Mouse (Mus musculus): Measurements from ENCODE around the gene Msx2. TPM values are rescaled to one million over a fixed set of nuclear protein-coding genes. Genes with fewer than 3 reads are reported as not detected.

Gene Msx2
- polyA plus RNA-seq, 1 experiment from 2014 or later: not detected

DNA sequence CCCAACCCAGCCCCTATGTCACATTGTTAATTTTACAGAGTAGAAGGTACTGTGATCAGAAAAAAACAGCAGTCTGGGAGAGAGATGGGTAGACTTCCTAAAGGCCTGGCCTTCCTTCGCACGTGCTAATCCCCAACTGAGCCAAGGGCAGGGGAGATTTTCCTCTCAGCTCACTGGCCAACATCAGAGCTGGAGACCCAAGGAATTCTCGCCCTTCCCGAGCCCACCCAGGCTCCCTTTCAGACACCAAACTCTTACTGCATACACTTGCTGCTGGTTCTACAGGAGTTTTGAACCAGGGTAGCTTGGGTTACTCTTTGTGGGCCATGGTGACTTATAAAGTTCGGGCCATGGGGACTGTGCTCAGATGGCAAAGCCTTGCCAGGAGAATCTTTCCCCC is 3.1 kb downstream of the Msx2 start:
- no peak overlapping the region for H3K9ac ChIP-seq (replicated peaks)
- H3K9me3 ChIP-seq (ENCODE audit: low read length): no peaks in the 10 kb centered on the region
- TF ChIP-seq EP300 (IDR thresholded peaks at IDR 0.05; ENCODE audit: low read depth): no peak
- TF ChIP-seq CTCF (IDR thresholded peaks at IDR 0.05; ENCODE audit: low read depth): no peak
- DNase-seq: no peak
- no peaks in the 10 kb centered on the region for H3K36me3 ChIP-seq (replicated peaks; ENCODE audit: insufficient read depth, low read length)
- H3K4me2 ChIP-seq (ENCODE audit: low read depth, low read length): no peak overlapping the region
- ATAC-seq: no peak
- no peak overlapping the region for H3K27ac ChIP-seq (ENCODE audit: low read depth)
- H3K27me3 ChIP-seq (ENCODE audit: insufficient read depth, low read length): peaks cover 92% of the 10 kb centered on the region
- no peak overlapping the region for H3K4me3 ChIP-seq (ENCODE audit: low read depth, low read length)
- 43% methylated on average over 5 of the region's 5 CpGs for WGBS (ENCODE audit: insufficient replicate concordance)
- no peaks in the 10 kb centered on the region for H3K4me1 ChIP-seq (ENCODE audit: insufficient read depth)

GRCm38 (mm10) chr13:53468171-53468570 is 4.7 kb downstream of the Msx2 start:
- H3K4me2 ChIP-seq (ENCODE audit: low read depth, low read length): no peak overlapping the region
- peaks cover 89% of the 10 kb centered on the region for H3K27me3 ChIP-seq (ENCODE audit: insufficient read depth, low read length)
- H3K9ac ChIP-seq (replicated peaks): no peak overlapping the region
- no peaks in the 10 kb centered on the region for H3K4me1 ChIP-seq (ENCODE audit: insufficient read depth)
- TF ChIP-seq CTCF (IDR thresholded peaks at IDR 0.05; ENCODE audit: low read depth) (no peak), EP300 (IDR thresholded peaks at IDR 0.05; ENCODE audit: low read depth) (no peak)
- H3K36me3 ChIP-seq (replicated peaks; ENCODE audit: insufficient read depth, low read length): no peaks in the 10 kb centered on the region
- no peaks in the 10 kb centered on the region for H3K9me3 ChIP-seq (ENCODE audit: low read length)
- 47% methylated on average over 14 of the region's 14 CpGs for WGBS (ENCODE audit: insufficient replicate concordance)
- DNase-seq (no peak), ATAC-seq (no peak)
- no peak overlapping the region for H3K27ac ChIP-seq (ENCODE audit: low read depth)
- no peak overlapping the region for H3K4me3 ChIP-seq (ENCODE audit: low read depth, low read length)

DNA sequence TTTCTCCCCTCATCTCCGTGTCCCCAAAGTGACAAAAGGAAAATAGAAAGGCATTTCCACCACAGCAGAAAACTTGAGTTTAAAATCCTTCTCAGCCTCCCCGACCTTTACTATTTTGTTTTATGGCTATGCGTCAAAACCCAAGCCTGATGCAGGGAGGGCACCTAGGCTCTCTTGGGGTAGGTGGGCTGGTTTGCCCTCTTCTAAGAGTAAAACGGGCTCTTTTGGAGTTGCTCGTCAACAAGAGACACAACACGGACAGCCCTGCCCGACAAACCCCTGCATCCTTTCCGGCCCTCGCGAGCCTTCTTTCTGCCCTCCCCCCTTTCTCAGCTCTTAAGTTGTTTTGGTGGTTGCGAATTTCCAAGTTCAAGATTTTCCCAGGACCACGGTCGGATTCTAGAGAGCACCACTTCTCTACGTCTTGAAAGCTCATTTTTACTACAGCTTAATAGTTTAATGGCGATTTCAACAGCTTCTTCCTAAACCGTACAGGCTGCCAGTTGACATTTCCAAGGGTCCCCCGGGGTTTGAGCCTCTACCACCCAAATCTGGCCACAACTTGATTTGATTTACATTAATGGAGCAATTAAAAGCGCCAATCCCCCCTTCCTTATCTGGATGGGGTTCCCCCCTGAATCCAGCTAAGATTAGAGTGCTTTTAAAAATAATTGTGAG is 6.5 kb downstream of the Msx2 start:
- no peak overlapping the region for H3K4me2 ChIP-seq (ENCODE audit: low read depth, low read length)
- 6% methylated on average over 18 of the region's 18 CpGs for WGBS (ENCODE audit: insufficient replicate concordance)
- no peak overlapping the region for H3K4me3 ChIP-seq (ENCODE audit: low read depth, low read length)
- TF ChIP-seq CTCF (IDR thresholded peaks at IDR 0.05; ENCODE audit: low read depth): no peak
- TF ChIP-seq EP300 (IDR thresholded peaks at IDR 0.05; ENCODE audit: low read depth): no peak
- no peak overlapping the region for H3K9ac ChIP-seq (replicated peaks)
- peaks cover 89% of the 10 kb centered on the region for H3K27me3 ChIP-seq (ENCODE audit: insufficient read depth, low read length)
- H3K36me3 ChIP-seq (replicated peaks; ENCODE audit: insufficient read depth, low read length): no peaks in the 10 kb centered on the region
- DNase-seq (no peak), ATAC-seq (no peak)
- H3K9me3 ChIP-seq (ENCODE audit: low read length): no peaks in the 10 kb centered on the region
- no peak overlapping the region for H3K27ac ChIP-seq (ENCODE audit: low read depth)
- H3K4me1 ChIP-seq (ENCODE audit: insufficient read depth): no peaks in the 10 kb centered on the region

DNA sequence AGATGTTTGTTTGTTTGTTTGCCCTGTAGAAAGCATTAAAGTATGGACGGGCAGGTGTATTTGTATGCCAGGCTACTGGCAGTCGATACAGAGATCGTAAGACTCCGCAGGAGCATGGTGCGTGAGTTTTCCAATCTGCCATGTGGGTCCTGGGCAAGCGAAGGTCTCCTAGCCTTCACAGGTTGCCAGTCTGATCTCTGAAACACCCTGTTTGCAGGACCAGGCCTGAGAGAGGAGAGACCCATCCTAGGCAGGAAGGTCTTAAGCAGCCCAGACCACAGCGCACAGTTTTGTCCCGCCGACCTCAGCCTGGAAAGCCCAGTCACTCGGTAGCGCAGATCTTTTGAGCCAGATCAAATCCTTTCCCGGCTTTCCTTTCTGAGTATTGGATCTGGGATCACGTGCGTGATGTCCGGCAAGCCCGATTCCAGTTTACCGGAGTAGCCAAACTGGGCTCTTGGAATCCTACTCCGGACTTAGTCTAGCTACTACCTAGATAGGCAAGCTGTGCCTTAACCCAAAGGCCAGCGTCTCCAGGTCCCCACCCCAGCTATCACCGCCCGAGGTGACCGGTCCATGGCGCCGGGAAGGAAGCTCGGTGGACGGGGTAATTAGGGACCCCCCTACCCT is 7.6 kb downstream of the Msx2 start:
- Histone ChIP-seq H3K27me3 (ENCODE audit: insufficient read depth, low read length) (peaks cover 88% of the 10 kb centered on the region), H3K4me2 (ENCODE audit: low read depth, low read length) (no peak overlapping the region), H3K36me3 (replicated peaks; ENCODE audit: insufficient read depth, low read length) (no peaks in the 10 kb centered on the region), H3K9ac (replicated peaks) (no peak overlapping the region), H3K4me3 (ENCODE audit: low read depth, low read length) (no peak overlapping the region), H3K9me3 (ENCODE audit: low read length) (no peaks in the 10 kb centered on the region), H3K27ac (ENCODE audit: low read depth) (no peak overlapping the region), H3K4me1 (ENCODE audit: insufficient read depth) (no peaks in the 10 kb centered on the region)
- no peak for ATAC-seq
- TF ChIP-seq EP300 (IDR thresholded peaks at IDR 0.05; ENCODE audit: low read depth) (no peak), CTCF (IDR thresholded peaks at IDR 0.05; ENCODE audit: low read depth) (no peak)
- DNase-seq: peak; percentile 9
- WGBS (ENCODE audit: insufficient replicate concordance): 4% methylated on average over 26 of the region's 26 CpGs

GRCm38 (mm10) chr13:53464441-53465001 is 8.4 kb downstream of the Msx2 start:
- peak; percentile 14 for DNase-seq
- Histone ChIP-seq H3K9ac (replicated peaks) (no peak overlapping the region), H3K4me3 (ENCODE audit: low read depth, low read length) (no peak overlapping the region), H3K9me3 (ENCODE audit: low read length) (no peaks in the 10 kb centered on the region), H3K4me1 (ENCODE audit: insufficient read depth) (no peaks in the 10 kb centered on the region), H3K36me3 (replicated peaks; ENCODE audit: insufficient read depth, low read length) (no peaks in the 10 kb centered on the region), H3K27ac (ENCODE audit: low read depth) (no peak overlapping the region), H3K27me3 (ENCODE audit: insufficient read depth, low read length) (peaks cover 84% of the 10 kb centered on the region), H3K4me2 (ENCODE audit: low read depth, low read length) (no peak overlapping the region)
- no peak for ATAC-seq
- TF ChIP-seq CTCF (IDR thresholded peaks at IDR 0.05; ENCODE audit: low read depth): no peak
- TF ChIP-seq EP300 (IDR thresholded peaks at IDR 0.05; ENCODE audit: low read depth): no peak
- WGBS (ENCODE audit: insufficient replicate concordance): 2% methylated on average over 20 of the region's 21 CpGs

- ATAC-seq: no peak
- peaks cover 79% of the 10 kb centered on the region for H3K27me3 ChIP-seq (ENCODE audit: insufficient read depth, low read length)
- no peak for TF ChIP-seq EP300 (IDR thresholded peaks at IDR 0.05; ENCODE audit: low read depth)
- no peak for TF ChIP-seq CTCF (IDR thresholded peaks at IDR 0.05; ENCODE audit: low read depth)
Measured at GRCm38 (mm10) chr13:53463946-53464345, 8.9 kb downstream of the Msx2 start.

More at GRCm38 (mm10) chr13:53463946-53464345, 8.9 kb downstream of the Msx2 start:
- Histone ChIP-seq H3K4me1 (ENCODE audit: insufficient read depth) (no peaks in the 10 kb centered on the region), H3K4me3 (ENCODE audit: low read depth, low read length) (no peak overlapping the region), H3K9ac (replicated peaks) (no peak overlapping the region), H3K4me2 (ENCODE audit: low read depth, low read length) (no peak overlapping the region), H3K9me3 (ENCODE audit: low read length) (no peaks in the 10 kb centered on the region), H3K27ac (ENCODE audit: low read depth) (no peak overlapping the region), H3K36me3 (replicated peaks; ENCODE audit: insufficient read depth, low read length) (no peaks in the 10 kb centered on the region)
- DNase-seq: no peak
- WGBS (ENCODE audit: insufficient replicate concordance): 11% methylated on average over 10 of the region's 10 CpGs

All from liver, postnatal 0 days (tissue).